Mouse (Mus musculus) yolk sac, embryonic 10.5 days (tissue): ENCODE data around the gene Gps2.

Experiments
- DNase-seq: peaks from one replicate; pipeline ENCODE4 v3.0.0-alpha.2; 2017; ENCODE audit warnings: low spot score

The Gps2 gene

DNA sequence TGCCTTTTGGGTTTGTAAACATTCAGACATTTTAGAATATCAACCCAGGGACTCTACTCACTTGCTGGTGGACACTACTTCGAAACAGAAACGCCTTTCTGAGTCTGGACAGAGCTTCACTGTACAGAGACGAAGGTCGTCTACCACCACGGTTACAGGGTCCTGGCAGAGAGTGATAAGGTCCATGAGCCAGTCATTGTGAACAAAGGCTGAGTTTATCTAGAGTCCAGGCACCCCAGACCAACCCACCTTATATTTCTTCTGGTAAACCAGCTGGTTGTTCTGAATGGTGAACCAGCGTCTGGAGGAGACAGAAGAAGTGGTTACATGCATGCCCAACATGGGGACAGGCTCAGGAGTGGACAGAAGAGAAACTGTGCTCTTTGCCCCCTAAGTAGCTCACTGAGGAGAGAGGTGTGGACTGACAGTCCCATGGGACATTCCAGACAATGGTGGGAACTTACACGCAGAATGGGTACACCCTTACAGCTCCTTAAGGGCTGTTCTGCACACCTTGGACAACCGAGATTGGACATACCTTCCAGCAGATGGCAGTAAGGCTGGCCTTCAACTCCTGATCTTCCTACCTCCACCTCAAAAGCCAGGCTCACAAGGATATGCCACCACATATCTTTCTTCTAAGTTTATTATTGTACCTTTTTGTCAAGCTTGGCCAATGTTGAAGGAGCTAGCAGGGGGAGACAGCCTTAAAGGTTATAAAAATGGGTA, 26.6 kb upstream of the Gps2 start:
- peak; percentile 38 for DNase-seq

DNA sequence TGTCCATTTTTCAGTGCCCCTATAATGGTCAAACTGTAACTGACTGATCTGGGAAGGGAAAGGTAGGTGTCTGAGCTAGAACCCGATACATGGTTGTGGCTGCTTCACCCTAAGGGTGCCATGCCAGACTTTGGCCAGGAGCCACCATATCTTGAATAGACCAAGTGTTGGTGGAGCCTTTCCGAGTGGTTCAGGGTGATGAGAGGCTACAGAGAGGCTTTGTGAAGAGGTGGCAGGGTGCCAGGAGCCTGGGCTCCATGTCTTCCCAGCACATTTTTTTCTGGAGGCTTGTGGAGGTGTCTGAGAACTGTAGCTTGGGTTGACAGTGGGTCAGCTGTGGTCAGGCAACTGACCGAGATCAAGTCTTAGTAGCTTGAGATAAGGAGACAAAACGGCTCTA, 22.2 kb upstream of the Gps2 start:
- no peak for DNase-seq

DNA sequence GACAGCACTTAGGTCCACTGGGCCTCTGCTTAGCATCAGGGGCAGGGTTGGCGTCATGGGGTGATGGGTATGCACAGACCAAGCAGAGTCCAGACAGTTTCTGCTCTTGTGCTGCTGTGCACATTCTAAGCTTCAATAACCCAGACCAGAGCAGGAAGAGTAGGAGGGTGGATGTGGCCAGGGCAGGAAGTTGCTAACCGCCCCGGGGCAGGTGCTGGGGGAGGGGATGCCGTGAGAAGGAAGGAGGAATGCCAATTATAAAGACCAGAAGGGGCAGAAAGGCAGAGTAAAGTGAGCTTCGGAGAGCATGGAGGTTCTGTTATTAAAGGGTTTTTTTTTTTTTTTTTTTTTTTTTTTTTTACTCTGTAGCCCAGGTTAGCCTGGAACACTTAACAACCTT, 19.0 kb upstream of the Gps2 start:
- DNase-seq, result no peak

DNA sequence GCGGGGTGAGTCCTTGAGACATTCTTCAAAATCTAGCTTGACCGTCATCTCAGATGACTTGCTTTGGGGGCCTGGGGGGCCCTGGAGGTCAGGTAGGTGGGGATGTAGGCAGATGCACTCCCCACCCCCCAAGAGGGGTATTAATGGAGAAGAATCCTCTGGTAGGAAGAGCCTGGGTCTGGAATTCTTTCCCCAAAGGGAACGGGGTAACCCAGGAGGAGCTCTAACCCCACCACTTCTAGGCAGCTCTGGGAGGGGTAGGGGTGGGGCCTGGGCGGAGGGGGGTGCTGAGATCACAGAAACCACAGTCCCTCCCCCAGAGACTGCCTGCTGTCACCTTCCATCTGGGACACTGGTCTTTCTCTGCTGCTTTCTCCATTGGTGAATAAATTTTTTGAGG, 18.4 kb upstream of the Gps2 start, which contains the start of gene Acap1:
Gene Acap1 (minus strand): TSS at position 249 of the 400 bp plus-strand sequence.
- no peak for DNase-seq

DNA sequence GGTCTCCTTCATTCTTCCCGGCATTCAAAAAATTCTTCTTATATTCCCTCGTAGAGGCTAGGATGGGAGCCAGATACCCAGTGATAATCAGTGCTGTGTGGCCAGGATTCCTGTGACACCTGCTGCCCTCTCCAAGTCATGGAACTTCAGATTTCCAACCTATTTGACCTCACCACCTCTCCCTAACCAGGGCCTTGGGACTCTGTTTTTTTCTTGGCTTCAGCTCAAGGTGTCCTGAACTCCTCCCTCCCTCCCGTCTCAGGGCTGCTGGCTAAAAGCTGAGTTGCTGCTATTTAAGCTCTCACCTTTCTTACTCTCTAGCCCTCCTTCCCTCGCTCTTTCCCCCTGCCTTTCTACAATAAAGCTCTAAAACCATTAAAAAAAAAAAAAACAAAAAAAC, 13.8 kb upstream of the Gps2 start:
- DNase-seq, result no peak

DNA sequence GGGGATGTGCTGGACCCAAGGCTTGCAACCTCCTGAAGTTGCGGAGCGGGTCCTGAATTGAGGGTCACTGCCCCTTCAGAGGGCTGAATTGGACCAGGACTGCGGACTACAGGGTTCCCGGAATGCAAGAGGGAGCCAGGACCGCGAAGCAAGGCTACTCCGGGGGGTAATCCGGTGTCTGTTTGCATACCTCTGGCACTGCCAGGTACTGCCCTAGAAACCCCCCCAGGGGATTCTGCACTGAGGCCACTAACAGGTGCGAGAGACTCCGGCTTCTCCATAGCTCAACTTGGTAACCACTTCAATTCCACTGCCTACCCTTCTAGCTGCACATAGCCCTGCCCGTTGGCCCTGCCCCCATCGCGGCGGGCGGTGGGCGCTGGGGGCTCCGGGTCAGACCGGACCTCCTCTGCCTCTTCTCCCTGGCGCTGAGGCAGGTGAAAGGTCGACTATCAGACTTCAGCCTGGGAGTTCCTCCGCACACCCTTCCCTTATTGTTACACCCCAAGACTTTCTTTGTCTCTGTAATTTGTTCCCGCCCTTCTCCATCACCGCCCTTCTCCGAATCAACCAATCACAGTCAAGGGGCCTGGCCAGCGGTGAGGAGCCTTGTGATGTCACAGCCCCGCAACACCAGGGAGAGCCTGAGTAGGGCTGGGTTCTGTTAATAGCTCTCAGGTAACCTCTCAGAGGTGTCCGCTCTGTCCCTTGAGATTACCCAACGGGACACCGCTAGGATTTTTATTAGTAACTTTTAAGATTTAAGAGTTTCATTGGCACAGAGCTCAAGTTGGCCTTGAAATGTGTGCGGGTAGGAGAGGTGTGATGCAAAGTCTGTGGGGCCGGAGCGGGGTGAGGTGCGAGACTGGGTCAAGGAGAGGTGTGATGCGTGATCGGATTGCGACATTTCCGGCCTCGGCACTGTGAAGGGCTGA, 12.9 kb upstream of the Gps2 start, which contains the start of the genes 2810408A11Rik and Neurl4:
Gene 2810408A11Rik (minus strand): TSS at position 517 of the 935 bp plus-strand sequence.
Gene Neurl4 (plus strand): TSS at position 602 of the 935 bp plus-strand sequence.
- peak; percentile 96 for DNase-seq

DNA sequence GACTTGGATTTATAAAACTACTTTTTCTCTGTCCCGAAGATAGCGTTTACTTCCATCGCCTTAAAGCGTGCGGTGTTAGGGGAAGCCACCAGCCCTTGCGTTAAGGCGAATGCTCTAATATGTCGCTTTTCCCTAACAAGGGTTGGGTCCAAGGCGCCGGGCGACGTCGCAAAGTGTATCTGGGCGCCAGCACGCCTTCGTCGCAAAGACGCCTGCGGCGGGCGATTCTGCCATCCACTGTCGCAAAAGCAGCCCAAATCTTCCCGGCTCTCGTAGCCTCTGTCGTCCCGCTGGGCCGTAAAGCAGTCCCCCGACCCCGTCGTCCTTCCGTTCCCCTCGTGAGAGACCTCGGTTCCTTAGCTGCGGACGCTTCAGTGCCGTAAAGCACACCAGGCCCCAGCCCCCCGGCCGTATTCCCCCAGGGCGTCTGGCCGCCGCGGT, 12.3 kb upstream of the Gps2 start:
- peak; percentile 96 for DNase-seq

DNA sequence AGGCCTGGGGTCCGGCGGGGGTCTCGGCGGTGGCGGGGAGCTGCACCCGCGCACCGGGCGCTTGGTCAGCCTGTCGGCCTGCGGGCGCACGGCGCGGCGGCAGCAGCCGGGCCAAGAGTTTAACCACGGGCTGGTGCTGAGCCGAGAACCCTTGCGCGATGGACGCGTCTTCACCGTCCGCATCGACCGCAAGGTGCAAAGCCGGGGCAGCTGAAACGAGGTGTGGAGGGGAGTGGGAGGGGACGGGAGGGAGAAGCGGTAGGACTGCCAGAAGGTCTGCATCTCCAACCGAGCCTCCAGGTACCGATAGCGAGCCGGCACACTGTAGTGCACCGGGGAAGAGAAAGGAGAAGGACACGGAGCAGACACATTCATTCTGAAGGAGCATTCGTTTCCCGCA, 11.7 kb upstream of the Gps2 start:
- no peak for DNase-seq

DNA sequence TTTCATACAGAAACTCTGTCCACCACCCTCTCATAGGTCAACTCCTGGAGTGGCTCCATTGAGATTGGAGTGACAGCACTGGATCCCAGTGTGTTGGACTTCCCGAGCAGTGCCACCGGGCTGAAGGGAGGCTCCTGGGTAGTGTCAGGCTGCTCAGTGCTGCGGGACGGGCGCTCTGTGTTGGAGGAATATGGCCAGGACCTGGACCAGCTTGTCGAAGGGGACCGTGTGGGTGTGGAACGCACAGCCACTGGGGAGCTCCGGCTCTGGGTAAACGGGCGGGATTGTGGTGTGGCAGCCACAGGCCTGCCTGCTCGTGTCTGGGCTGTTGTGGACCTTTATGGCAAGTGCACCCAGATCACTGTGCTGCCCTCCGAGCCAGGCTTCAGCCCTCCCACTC, 10.7 kb upstream of the Gps2 start:
- no peak for DNase-seq

DNA sequence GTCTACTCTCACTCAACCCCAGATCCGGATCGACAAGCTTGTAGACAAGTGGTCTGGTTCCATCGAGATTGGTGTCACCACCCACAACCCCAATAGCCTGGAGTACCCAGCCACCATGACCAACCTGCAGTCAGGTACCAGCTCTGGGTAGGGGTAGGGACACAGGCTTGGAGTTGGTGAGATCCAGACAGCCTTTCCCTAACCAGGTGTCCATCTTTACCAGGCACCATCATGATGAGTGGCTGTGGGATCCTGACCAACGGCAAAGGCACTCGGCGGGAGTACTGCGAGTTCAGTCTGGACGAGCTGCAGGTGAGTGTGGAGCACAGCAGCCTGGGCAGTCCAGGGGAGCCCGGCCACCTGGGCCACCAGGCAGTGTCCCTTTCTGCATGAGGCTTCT, 9.4 kb upstream of the Gps2 start:
- DNase-seq, result no peak

DNA sequence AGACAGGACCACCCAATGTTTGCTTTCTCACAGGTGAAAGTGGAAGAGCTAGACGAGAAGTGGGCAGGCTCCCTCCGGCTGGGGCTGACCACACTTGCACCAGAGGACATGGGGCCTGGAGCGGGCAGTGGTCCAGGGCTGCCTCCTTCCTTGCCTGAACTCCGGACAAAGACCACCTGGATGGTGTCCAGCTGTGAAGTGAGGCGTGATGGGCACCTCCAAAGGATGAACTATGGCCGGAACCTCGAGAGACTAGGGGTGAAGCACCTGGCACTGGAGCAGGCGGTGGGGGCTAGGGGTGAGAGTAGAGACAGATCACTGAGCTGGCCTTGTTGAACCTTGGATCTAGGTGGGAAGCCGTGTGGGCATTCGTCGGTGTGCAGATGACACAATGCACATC, 5.0 kb upstream of the Gps2 start:
- DNase-seq, result no peak

DNA sequence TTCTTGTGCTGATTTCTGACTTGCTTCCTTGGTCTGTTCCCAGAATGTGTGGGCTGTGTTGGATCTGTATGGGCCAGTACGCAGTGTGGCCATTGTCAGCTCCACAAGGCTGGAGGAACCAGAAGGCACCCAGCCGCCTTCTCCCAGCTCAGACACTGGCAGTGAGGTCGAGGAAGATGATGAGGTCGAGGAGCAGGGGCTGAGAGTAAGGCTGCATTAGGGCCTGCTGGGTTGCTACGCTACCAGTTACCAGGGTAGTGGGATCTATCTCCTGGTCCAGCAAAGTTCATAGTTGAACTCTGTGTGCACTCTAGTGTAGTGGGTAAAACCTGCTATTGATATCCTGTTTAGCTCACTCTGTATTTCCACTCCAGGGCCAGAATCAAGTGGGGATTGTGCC, 4.5 kb upstream of the Gps2 start:
- DNase-seq, result no peak

DNA sequence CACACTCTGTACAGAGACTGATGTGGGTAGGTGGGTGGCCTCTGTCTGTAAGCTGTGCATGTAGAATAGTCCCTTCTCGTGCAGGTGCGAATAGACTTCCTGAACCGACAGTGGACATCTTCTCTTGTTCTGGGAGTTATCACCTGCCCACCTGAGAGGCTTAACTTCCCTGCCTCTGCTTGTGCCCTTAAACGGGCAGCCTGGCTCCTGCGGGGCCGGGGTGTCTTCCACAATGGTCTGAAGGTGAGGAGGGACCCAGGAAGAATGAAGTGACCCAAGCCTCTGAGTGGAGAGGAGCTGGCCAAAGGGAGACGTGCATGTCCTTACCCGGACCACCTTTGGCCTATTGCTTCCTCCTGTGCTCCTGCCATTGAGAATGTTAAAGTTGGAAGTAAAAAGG, 3.5 kb upstream of the Gps2 start:
- no peak for DNase-seq

DNA sequence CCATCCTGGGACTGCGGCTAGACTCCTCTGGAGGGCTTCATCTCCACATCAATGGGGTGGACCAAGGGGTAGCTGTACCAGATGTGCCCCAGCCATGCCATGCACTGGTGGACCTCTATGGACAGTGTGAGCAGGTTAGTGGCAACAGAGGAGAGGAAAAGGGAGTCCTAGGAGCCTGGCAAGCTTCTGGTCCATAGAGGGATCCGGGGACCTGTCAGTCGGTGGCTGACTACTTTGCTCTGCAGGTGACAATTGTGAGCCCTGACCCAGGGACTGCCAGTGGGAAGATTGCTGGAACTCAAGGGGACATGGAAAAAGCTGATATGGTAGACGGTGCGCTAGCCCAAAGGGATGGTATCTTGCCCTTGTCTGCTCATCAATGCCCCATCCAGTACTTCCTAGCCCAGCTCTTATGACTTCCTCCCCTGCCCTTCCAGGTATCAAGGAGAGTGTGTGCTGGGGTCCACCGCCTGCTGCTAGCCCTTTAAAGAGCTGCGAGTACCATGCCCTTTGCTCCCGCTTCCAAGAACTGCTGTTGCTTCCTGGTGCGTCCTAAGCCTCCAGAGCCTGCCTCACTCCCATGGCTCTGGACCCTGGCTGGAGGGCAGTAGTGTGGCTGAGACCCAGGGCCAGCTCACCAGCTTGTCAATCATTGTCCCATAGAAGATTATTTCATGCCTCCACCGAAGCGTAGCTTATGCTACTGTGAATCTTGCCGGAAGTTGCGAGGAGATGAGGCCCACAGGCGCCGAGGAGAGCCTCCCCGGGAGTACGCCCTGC, 2.7 kb upstream of the Gps2 start:
- DNase-seq, result peak; percentile 88

DNA sequence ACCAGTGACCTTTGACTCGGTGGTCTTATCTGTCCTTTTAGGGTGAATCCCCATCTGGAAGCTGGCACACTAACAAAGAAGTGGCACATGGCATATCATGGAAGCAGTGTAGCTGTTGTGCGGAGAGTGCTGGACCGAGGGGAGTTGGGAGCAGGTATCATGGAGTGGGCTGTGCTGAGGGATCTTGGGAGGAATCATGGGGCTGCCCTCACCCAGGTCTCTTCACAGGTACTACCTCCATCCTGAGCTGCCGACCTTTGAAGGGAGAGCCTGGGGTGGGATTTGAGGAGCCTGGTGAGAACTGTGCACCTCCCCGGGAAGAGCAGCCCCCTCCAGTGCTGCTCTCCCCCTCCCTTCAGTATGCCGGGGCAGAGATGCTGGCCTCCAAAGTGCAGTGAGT, 2.0 kb upstream of the Gps2 start:
- DNase-seq, result no peak

DNA sequence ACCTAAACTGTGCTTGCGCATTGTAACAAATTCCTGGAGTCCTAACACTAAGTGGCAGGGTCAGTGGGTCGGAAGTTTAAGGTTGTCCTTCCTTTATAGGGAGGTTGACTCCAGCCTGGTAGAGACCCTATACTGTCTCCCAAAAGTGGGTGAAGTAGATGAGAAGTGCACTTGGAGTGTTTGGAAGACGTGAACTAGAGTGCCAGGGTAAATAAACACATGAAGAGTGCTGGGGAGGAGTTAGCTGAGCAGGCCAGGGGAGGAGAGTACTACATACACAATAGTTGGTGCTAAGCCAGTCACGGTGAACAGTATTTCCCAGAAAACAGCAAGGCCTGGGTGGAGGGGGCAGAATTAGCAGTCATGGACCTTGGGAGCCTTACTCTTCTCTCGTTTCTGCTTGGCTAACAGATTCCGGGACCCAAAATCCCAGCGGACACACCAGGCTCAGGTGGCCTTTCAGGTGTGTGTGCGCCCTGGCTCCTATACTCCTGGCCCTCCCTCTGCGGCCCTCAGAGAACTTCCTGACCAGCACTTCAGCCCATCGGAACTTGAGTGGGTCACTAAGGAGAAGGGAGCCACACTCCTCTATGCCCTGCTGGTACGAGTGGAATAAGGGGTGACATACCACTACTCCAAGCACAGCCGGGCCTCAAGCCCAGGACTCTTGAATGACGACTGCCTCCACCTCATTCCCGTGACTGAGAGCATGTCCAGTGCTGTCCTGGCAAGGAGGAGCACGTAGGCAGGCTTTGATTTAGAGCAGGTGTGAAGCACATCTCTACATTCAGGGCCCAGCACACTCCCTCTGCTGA, 765 bp upstream of the Gps2 start:
- no peak for DNase-seq

DNA sequence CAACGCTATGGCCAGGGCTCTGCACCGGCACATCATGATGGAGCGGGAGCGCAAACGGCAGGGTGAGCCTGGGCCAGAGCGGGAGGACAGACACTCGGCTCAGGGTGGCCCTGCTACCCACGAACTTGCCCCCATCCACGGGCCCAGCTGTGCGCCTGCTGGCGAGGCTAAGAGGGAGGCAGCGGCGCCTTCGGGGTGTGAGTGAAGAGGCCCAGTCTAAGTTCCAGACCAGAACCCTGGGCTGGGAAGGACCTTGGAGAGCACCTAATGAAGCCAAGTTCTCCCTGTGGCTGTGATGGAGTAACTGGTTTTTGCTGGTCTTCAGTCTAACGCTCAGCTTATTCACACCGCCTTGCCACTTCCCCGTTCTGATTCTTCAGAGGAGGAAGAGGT, 680 bp downstream of the Gps2 start:
- DNase-seq, result peak; percentile 53

DNA sequence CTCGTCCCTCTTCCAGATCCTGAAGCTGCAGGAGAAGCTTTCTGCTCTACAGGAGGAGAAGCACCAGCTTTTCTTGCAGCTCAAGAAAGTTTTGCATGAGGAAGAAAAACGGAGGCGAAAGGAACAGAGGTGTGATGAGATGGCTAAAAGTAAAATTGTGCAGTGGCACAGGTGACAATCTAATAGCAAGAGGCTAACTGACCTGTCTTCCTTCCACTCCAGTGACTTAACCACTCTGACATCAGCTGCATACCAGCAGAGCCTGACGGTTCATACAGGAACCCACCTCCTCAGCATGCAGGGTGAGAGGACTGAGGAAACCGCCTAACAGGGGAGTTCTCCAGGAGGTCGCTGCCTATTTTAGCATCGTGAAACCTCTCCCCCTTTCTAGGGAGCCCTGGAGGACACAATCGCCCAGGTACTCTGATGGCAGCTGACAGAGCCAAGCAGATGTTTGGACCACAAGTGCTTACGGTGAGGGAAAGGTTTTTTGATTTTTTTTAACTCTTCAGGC, 1.3 kb downstream of the Gps2 start:
- DNase-seq, result no peak

DNA sequence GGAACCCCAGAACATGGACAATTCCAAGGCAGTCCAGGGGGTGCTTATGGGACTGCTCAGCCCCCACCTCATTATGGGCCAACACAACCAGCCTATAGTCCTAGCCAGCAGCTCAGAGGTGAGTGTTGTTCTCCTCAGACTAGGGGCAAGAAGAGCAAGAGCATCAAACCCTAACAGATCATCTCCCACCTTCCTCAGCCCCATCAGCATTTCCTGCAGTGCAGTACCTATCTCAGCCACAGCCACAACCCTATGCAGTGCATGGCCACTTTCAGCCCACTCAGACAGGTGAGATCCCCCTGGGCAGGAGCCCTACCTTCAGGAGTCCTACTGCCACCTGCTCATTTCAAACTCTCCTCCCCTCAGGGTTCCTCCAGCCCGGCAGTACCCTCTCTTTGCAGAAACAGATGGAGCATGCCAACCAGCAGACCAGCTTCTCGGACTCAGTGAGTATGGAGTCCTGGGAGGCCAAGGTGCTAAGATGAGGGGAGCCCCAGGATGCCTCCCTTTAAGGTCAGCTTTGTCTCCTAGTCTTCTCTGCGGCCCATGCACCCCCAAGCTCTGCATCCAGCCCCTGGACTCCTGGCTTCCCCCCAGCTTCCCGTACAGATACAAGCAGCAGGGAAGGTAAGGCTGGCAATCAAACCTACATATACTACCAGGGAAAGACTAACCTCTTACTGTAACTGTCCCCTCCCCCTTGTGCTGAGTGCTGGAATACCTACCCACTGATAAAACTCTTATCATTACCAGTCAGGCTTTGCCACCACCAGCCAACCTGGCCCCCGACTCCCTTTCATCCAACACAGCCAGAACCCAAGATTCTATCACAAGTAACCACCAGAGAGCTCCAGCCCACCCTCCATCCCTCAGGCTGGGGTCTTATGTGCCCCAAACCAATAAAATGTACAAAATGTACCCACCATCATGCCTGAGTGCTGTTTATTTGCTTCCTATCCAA, 2.3 kb downstream of the Gps2 start:
- DNase-seq, result no peak
